Comparison of ENCODE assay signal across 15 mouse cellular contexts in the genomic region with DNA sequence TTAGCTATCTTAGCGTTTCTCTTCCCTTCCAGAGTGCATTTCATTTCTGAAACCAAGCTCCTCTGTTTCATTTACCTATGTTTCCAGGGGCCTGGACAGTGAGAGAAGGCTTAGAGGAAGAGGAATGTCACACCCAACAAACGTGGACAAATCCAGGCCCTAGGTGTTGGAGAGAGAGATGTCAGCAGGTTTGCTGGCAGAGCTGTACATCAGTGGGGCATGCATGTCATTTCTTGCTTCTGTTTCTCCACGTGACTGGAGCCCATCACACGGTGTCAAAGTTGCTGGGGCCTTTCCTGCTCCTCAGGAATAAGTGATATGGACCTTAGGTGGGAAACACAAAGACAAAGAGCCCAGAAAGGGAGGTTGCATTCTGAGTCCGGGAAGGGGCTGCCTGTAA.
DNase-seq lines count a peak whose midpoint lies in the region; ATAC-seq and TF ChIP-seq lines count a peak whose summit lies in the region.
"Had no signal": no experiment of that assay in that cellular context is flagged by ENCODE, and none has a peak within 500 bp of the region (broad histone marks: within the 10 kb centered on the region; RNA-seq: fewer than 3 reads in every experiment).

No protein-coding gene starts in this region.

- DNase-seq in heart, adult 11 months: peak; percentile 78
- DNase-seq in heart, postnatal 25 days (ENCODE audit: low spot score): no peak
- DNase-seq in forebrain, embryonic 14.5 days (ENCODE audit: low spot score): no peak
- DNase-seq in heart, postnatal 4 days: peak; percentile 52
- no peak for DNase-seq in kidney, adult 8-10 months
- no peak for DNase-seq in stomach, postnatal 0 days (ENCODE audit: low spot score)
- DNase-seq: adrenal gland, postnatal 10 days; liver, embryonic 13.5 days; lung, postnatal 14 days; thymus, adult 18-20 months had no signal

- WGBS in forebrain, embryonic 14.5 days: 72% methylated on average over 5 of the region's 5 CpGs
- 65% methylated on average over 5 of the region's 5 CpGs for WGBS in midbrain, embryonic 13.5 days
- 68% methylated on average over 5 of the region's 5 CpGs for WGBS in stomach, postnatal 0 days

- no peak overlapping the region for H3K9ac ChIP-seq in forebrain, embryonic 14.5 days (ENCODE audit: low read length)
- H3K9ac ChIP-seq in midbrain, embryonic 13.5 days (replicated peaks): no peak overlapping the region
- no peak overlapping the region for H3K9ac ChIP-seq in stomach, postnatal 0 days (ENCODE audit: low read length)
- H3K9ac ChIP-seq: liver, embryonic 13.5 days had no signal

- no peak overlapping the region for H3K4me2 ChIP-seq in forebrain, embryonic 14.5 days (ENCODE audit: low read length)
- no peak overlapping the region for H3K4me2 ChIP-seq in midbrain, embryonic 13.5 days (replicated peaks)
- no peak overlapping the region for H3K4me2 ChIP-seq in stomach, postnatal 0 days (replicated peaks; ENCODE audit: low read depth)
- H3K4me2 ChIP-seq: liver, embryonic 13.5 days had no signal

- no peak for TF ChIP-seq EP300 in stomach, postnatal 0 days (optimal IDR thresholded peaks at IDR 0.05)

- no peak overlapping the region for H3K4me3 ChIP-seq in forebrain, embryonic 14.5 days (ENCODE audit: low read depth, low read length)
- no peak overlapping the region for H3K4me3 ChIP-seq in midbrain, embryonic 13.5 days (replicated peaks)
- H3K4me3 ChIP-seq in stomach, postnatal 0 days (ENCODE audit: low read depth, low read length): no peak overlapping the region
- H3K4me3 ChIP-seq: limb, embryonic 10.5 days; liver, embryonic 13.5 days had no signal

- ATAC-seq in forebrain, embryonic 14.5 days: no peak
- ATAC-seq in midbrain, embryonic 13.5 days: no peak
- no peak for ATAC-seq in megakaryocyte-erythroid progenitor cell, adult 5-6 weeks (replicated peaks; ENCODE audit: low FRiP score, low TSS enrichment, poor library complexity, severe bottlenecking)
- ATAC-seq in stomach, postnatal 0 days (ENCODE audit: low FRiP score, low TSS enrichment): no peak
- ATAC-seq: inflammation-experienced regulatory T-cells, adult 6 months had no signal

- H3K4me1 ChIP-seq in forebrain, embryonic 14.5 days (ENCODE audit: control insufficient read depth, insufficient read depth, low read length): peaks cover 19% of the 10 kb centered on the region
- peaks cover 29% of the 10 kb centered on the region for H3K4me1 ChIP-seq in midbrain, embryonic 13.5 days (replicated peaks)
- no peaks in the 10 kb centered on the region for H3K4me1 ChIP-seq in stomach, postnatal 0 days (replicated peaks; ENCODE audit: control insufficient read depth, insufficient read depth)
- H3K4me1 ChIP-seq: liver, embryonic 13.5 days had no signal

- H3K9me3 ChIP-seq in forebrain, embryonic 14.5 days (replicated peaks; ENCODE audit: control insufficient read depth, low read length): no peaks in the 10 kb centered on the region
- no peaks in the 10 kb centered on the region for H3K9me3 ChIP-seq in midbrain, embryonic 13.5 days
- no peaks in the 10 kb centered on the region for H3K9me3 ChIP-seq in stomach, postnatal 0 days (ENCODE audit: control insufficient read depth, low read length)
- H3K9me3 ChIP-seq: limb, embryonic 10.5 days; liver, embryonic 13.5 days had no signal

- peak overlapping the region; percentile 49; the same call in 1 of the 2 replicates for H3K27ac ChIP-seq in forebrain, embryonic 14.5 days (ENCODE audit: low read depth, low read length)
- peak overlapping the region; percentile 86 for H3K27ac ChIP-seq in midbrain, embryonic 13.5 days
- no peak overlapping the region for H3K27ac ChIP-seq in stomach, postnatal 0 days (replicated peaks)
- H3K27ac ChIP-seq: kidney, postnatal 0 days; limb, embryonic 10.5 days; liver, embryonic 13.5 days had no signal

- H3K36me3 ChIP-seq in forebrain, embryonic 14.5 days (ENCODE audit: control insufficient read depth, insufficient read depth, low read length): no peaks in the 10 kb centered on the region
- H3K36me3 ChIP-seq in midbrain, embryonic 13.5 days: no peaks in the 10 kb centered on the region
- H3K36me3 ChIP-seq in stomach, postnatal 0 days (ENCODE audit: control insufficient read depth, insufficient read depth, low read length): no peaks in the 10 kb centered on the region
- H3K36me3 ChIP-seq: limb, embryonic 10.5 days; liver, embryonic 13.5 days had no signal

- intact Hi-C loops in heart, postnatal 25 days (cut with DNase I): no loop called here

- no peak for TF ChIP-seq CTCF in stomach, postnatal 0 days (IDR thresholded peaks at IDR 0.05; ENCODE audit: low read depth)

- no peaks in the 10 kb centered on the region for H3K27me3 ChIP-seq in forebrain, embryonic 14.5 days (replicated peaks; ENCODE audit: control insufficient read depth, insufficient read depth, low read length)
- H3K27me3 ChIP-seq in midbrain, embryonic 13.5 days: no peaks in the 10 kb centered on the region
- no peaks in the 10 kb centered on the region for H3K27me3 ChIP-seq in stomach, postnatal 0 days (ENCODE audit: control insufficient read depth, insufficient read depth, low read length)
- H3K27me3 ChIP-seq: liver, embryonic 13.5 days had no signal

Comparison
In these comparisons a context has a peak if more than half of its experiments do, and no peak if none do; other contexts are left out.
1. DNase-seq: peak in heart, adult 11 months (single experiment) and heart, postnatal 4 days (single experiment); none in heart, postnatal 25 days (single experiment), forebrain, embryonic 14.5 days (single experiment), kidney, adult 8-10 months (0 of 2) and stomach, postnatal 0 days (single experiment).